Mouse (Mus musculus) midbrain, embryonic 16.5 days (tissue): ENCODE data around the gene Elmo2. TPM values are rescaled to one million over a fixed set of nuclear protein-coding genes. Genes with fewer than 3 reads are reported as not detected.

Experiments used
- ATAC-seq: fragments of 200-750 bp; cut with Nextera tagmentation; 2 replicates; pipeline ENCODE4 v1.8.0; 2017; ENCODE audit warnings: moderate TSS enrichment
- H3K27ac ChIP-seq: fragments of 300-500 bp; sonication (generic); 2 replicates; pipeline ENCODE4 v1.5.1; 2014; ENCODE audit warnings: mild to moderate bottlenecking, low read length, mixed read lengths
- H3K27me3 ChIP-seq: fragments of 300-500 bp; sonication (generic); 2 replicates; pipeline ENCODE4 v1.6.1; 2014; ENCODE audit warnings: low read depth, low read length, mixed read lengths; ENCODE audit not compliant: control insufficient read depth, insufficient read depth
- H3K36me3 ChIP-seq: fragments of 300-500 bp; sonication (generic); 2 replicates; pipeline ENCODE4 v1.6.1; 2014; ENCODE audit warnings: mild to moderate bottlenecking, low read length, moderate library complexity, mixed read lengths; ENCODE audit not compliant: control insufficient read depth, insufficient read depth
- H3K4me1 ChIP-seq: fragments of 300-500 bp; sonication (generic); 2 replicates; pipeline ENCODE4 v1.6.1; 2014; ENCODE audit warnings: mild to moderate bottlenecking, low read length, mixed read lengths; ENCODE audit not compliant: control insufficient read depth, insufficient read depth
- H3K4me2 ChIP-seq: fragments of 300-500 bp; sonication (generic); 2 replicates; pipeline ENCODE4 v1.6.1; 2014; ENCODE audit warnings: mild to moderate bottlenecking, low read length, mixed read lengths
- H3K4me3 ChIP-seq: fragments of 300-500 bp; sonication (generic); 2 replicates; pipeline ENCODE4 v1.5.1; 2014; ENCODE audit warnings: low read depth, mild to moderate bottlenecking, low read length, moderate library complexity, mixed read lengths
- H3K9ac ChIP-seq: fragments of 300-500 bp; sonication (generic); 2 replicates; pipeline ENCODE4 v1.6.1; 2014; ENCODE audit warnings: low read depth, low read length, mixed read lengths
- H3K9me3 ChIP-seq: fragments of 300-500 bp; sonication (generic); replicated peaks from 2 replicates; pipeline ENCODE4 v1.6.1; 2014; ENCODE audit warnings: mild to moderate bottlenecking, low read length, mixed read lengths; ENCODE audit not compliant: control insufficient read depth, poor library complexity, severe bottlenecking
- WGBS: fragments of 180-500 bp; shearing (Covaris S2); extraction: QIAGEN DNeasy Blood & Tissue Kit; methylation state at CpG from one replicate; pipeline ENCODE4 v1.1.7; 2014; 5-methylcytosine and 5-hydroxymethylcytosine counted together
- polyA plus RNA-seq: library from polyadenylated mRNA; unstranded; fragments of >200 nt; fragmentation: Nextera tagmentation; extraction: Ambion mirVana; gene quantifications from 2 replicates; pipeline ENCODE4 v1.2.1, GENCODE M21; 2015

Gene Elmo2
- polyA plus RNA-seq, 1 experiment from 2014 or later: 108 TPM

- H3K27me3 ChIP-seq: peaks cover 2% of the 10 kb centered on the region; the same call in 1 of the 2 replicates
- H3K9ac ChIP-seq: 0 out of 2 replicates have a peak overlapping the region, but pooled peaks have one; percentile 41
- H3K9me3 ChIP-seq: no peaks in the 10 kb centered on the region
- peaks cover 38% of the 10 kb centered on the region for H3K36me3 ChIP-seq
- no peak overlapping the region for H3K4me3 ChIP-seq
- no peak overlapping the region for H3K4me2 ChIP-seq
- H3K27ac ChIP-seq: peak overlapping the region; percentile 73
- 0 out of 2 replicates have a peak, but pooled peaks have one; percentile 4 for ATAC-seq
- H3K4me1 ChIP-seq: peaks cover 17% of the 10 kb centered on the region
- 25% methylated on average over 13 of the region's 13 CpGs for WGBS
These were observed 15.4 kb downstream of the Elmo2 start for GRCm38 (mm10) chr2:165310818-165311425.

GRCm38 (mm10) chr2:165307801-165308200 lies 18.5 kb downstream of the Elmo2 start:
- ATAC-seq: no peak
- Histone ChIP-seq H3K36me3 (peaks cover 33% of the 10 kb centered on the region), H3K4me2 (no peak overlapping the region)

GRCm38 (mm10) chr2:165305438-165305837 lies 20.8 kb downstream of the Elmo2 start:
- Histone ChIP-seq H3K4me3 (no peak overlapping the region), H3K27ac (no peak overlapping the region), H3K36me3 (peaks cover 40% of the 10 kb centered on the region), H3K4me2 (no peak overlapping the region), H3K9me3 (no peaks in the 10 kb centered on the region), H3K4me1 (peaks cover 6% of the 10 kb centered on the region), H3K9ac (no peak overlapping the region), H3K27me3 (no peaks in the 10 kb centered on the region)
- ATAC-seq: no peak
- 88% methylated on average over 8 of the region's 8 CpGs for WGBS

More at GRCm38 (mm10) chr2:165307801-165308200, 18.5 kb downstream of the Elmo2 start:
- no peaks in the 10 kb centered on the region for H3K9me3 ChIP-seq
- H3K27ac ChIP-seq: no peak overlapping the region
- H3K4me3 ChIP-seq: no peak overlapping the region
- peaks cover 2% of the 10 kb centered on the region; the same call in 1 of the 2 replicates for H3K27me3 ChIP-seq
- no peak overlapping the region for H3K9ac ChIP-seq
- 93% methylated on average over 6 of the region's 6 CpGs for WGBS
- H3K4me1 ChIP-seq: peaks cover 15% of the 10 kb centered on the region

- ATAC-seq: no peak
- Histone ChIP-seq H3K36me3 (peaks cover 36% of the 10 kb centered on the region), H3K27me3 (no peaks in the 10 kb centered on the region), H3K9ac (no peak overlapping the region), H3K9me3 (no peaks in the 10 kb centered on the region), H3K4me3 (no peak overlapping the region), H3K4me1 (no peaks in the 10 kb centered on the region; the same call in 1 of the 2 replicates), H3K4me2 (no peak overlapping the region), H3K27ac (no peak overlapping the region)
- WGBS: 87% methylated on average over 19 of the region's 19 CpGs
These were observed 21.5 kb downstream of the Elmo2 start for GRCm38 (mm10) chr2:165304819-165305218.

DNA sequence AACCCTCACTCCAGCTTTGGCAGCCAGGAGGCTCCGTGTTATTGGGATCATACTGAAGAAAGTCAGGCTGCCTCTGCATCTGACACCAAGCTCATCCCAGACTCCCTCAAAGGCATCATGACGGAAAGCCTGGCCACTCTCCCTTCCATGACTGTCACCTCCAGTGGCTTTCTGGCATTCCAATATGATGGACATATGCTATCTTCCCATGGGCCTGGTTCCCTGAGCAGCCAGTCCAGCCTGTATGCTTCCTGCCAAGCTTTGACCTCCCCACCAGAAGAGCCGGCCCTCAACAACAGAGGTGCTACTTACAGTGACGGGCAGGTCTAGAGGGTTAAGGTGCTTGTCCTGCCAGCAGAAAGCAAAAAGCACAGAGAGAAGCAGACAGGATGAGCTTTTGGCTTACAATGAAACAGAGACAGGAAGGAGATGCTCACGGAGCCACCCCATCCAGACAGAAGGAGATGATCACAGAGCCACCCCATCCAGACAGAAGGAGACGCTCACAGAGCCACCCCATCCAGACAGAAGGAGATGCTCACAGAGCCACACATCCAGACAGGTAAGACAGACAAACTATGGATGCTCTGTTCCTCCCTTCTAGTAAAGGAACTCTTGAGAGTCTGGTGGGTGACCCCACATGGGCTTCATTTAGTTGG lies 22.8 kb downstream of the Elmo2 start:
- no peak overlapping the region for H3K4me2 ChIP-seq
- H3K9ac ChIP-seq: no peak overlapping the region
- H3K4me1 ChIP-seq: no peaks in the 10 kb centered on the region
- no peaks in the 10 kb centered on the region for H3K9me3 ChIP-seq
- 88% methylated on average over 6 of the region's 6 CpGs for WGBS
- no peak overlapping the region for H3K4me3 ChIP-seq
- no peak overlapping the region for H3K27ac ChIP-seq
- no peaks in the 10 kb centered on the region for H3K27me3 ChIP-seq
- no peak for ATAC-seq
- peaks cover 41% of the 10 kb centered on the region for H3K36me3 ChIP-seq

DNA sequence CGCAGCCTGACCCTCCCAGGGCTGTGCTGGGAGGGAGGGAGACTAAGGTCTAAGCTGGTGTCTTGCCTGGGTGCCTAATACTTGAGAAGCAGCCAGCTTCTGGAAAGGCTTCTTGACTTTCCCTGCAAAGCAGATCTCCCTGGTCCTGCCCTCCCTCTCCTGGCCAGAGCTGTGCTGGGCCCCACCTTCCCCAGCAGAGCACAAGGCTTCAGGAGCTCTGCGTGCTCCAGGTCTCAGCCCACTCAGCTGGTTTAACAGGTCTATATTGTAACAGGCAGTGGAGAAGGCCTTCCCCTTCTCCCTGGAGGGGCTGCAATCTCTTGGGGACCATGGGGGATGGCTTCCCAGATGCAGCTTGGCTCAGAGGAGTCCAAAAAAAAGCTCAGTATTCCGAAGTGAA lies 24.9 kb downstream of the Elmo2 start:
- no peak overlapping the region for H3K9ac ChIP-seq
- 48% methylated on average over 3 of the region's 3 CpGs for WGBS
- no peak overlapping the region for H3K4me2 ChIP-seq
- no peak for ATAC-seq
- H3K4me1 ChIP-seq: no peaks in the 10 kb centered on the region
- H3K27me3 ChIP-seq: no peaks in the 10 kb centered on the region
- H3K36me3 ChIP-seq: peaks cover 50% of the 10 kb centered on the region
- no peaks in the 10 kb centered on the region for H3K9me3 ChIP-seq
- no peak overlapping the region for H3K27ac ChIP-seq
- no peak overlapping the region for H3K4me3 ChIP-seq

DNA sequence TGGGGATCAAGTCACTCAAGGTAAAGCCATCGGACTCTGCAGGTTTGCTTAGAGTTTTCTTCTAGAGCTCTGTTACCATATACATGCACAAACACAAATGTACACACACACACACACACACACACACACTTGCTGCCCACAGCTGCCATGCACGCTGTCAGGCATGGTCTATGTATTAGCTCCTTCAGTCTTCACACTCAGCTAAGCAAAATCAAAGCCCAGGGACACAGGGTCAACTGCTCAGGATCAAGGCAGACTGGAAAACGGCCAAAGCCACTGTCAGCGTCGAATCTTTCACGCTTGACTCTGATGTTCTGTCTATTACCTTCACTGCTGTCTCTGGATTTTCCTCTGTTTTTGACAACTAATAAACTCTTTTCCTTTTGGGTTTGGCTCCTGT lies 25.4 kb downstream of the Elmo2 start:
- no peak overlapping the region for H3K4me3 ChIP-seq
- no peak overlapping the region for H3K9ac ChIP-seq
- WGBS: 65% methylated on average over 6 of the region's 6 CpGs
- H3K27me3 ChIP-seq: no peaks in the 10 kb centered on the region
- no peaks in the 10 kb centered on the region for H3K4me1 ChIP-seq
- no peak overlapping the region for H3K4me2 ChIP-seq
- H3K27ac ChIP-seq: no peak overlapping the region; the same call in 1 of the 2 replicates
- H3K36me3 ChIP-seq: peaks cover 54% of the 10 kb centered on the region
- ATAC-seq: no peak
- no peaks in the 10 kb centered on the region for H3K9me3 ChIP-seq

- ATAC-seq: no peak
- H3K9ac ChIP-seq: no peak overlapping the region
- WGBS: 76% methylated on average over 8 of the region's 8 CpGs
- H3K27ac ChIP-seq: peak overlapping the region; percentile 11; the same call in 1 of the 2 replicates
- peaks cover 58% of the 10 kb centered on the region for H3K36me3 ChIP-seq
- no peaks in the 10 kb centered on the region for H3K4me1 ChIP-seq
- no peaks in the 10 kb centered on the region for H3K9me3 ChIP-seq
- no peaks in the 10 kb centered on the region for H3K27me3 ChIP-seq
- H3K4me2 ChIP-seq: no peak overlapping the region
- H3K4me3 ChIP-seq: no peak overlapping the region
These were observed 25.9 kb downstream of the Elmo2 start for GRCm38 (mm10) chr2:165300424-165300823.

- H3K36me3 ChIP-seq: peaks cover 57% of the 10 kb centered on the region
- no peak for ATAC-seq
- no peaks in the 10 kb centered on the region for H3K4me1 ChIP-seq
- no peak overlapping the region for H3K27ac ChIP-seq
- no peaks in the 10 kb centered on the region for H3K9me3 ChIP-seq
- no peaks in the 10 kb centered on the region for H3K27me3 ChIP-seq
- no peak overlapping the region for H3K4me2 ChIP-seq
- WGBS: 93% methylated on average over 11 of the region's 11 CpGs
- H3K4me3 ChIP-seq: no peak overlapping the region
- H3K9ac ChIP-seq: no peak overlapping the region
These were observed 28.9 kb downstream of the Elmo2 start for GRCm38 (mm10) chr2:165297429-165297828.
